Mouse (Mus musculus) embryonic facial prominence, embryonic 14.5 days (tissue): ENCODE data around the gene Arpc2. TPM values are rescaled to one million over a fixed set of nuclear protein-coding genes. Genes with fewer than 3 reads are reported as not detected.
"Not testable (repeated sequence)": the region's sequence is repeated elsewhere in the genome, so short reads cannot be mapped to it uniquely, and the experiment has no call there.

Source experiments
- ATAC-seq: fragments of 200-750 bp; cut with Nextera tagmentation; 2 replicates; pipeline ENCODE4 v1.8.0; 2017; ENCODE audit warnings: low read depth, moderate number of reproducible peaks, moderate TSS enrichment
- DNase-seq: peaks from one replicate; pipeline ENCODE4 v3.0.0-alpha.2; 2015; ENCODE audit warnings: low spot score
- H3K27ac ChIP-seq: fragments of 300-500 bp; sonication (generic); replicated peaks from 2 replicates; pipeline ENCODE4 v1.5.1; 2014; ENCODE audit warnings: low read depth, mild to moderate bottlenecking, low read length, moderate library complexity
- H3K27me3 ChIP-seq: fragments of 300-500 bp; sonication (generic); replicated peaks from 2 replicates; pipeline ENCODE4 v1.6.1; 2014; ENCODE audit warnings: low read length; ENCODE audit not compliant: control insufficient read depth, insufficient read depth
- H3K36me3 ChIP-seq: fragments of 300-500 bp; sonication (generic); 2 replicates; pipeline ENCODE4 v1.6.1; 2014; ENCODE audit warnings: low read length, mixed read lengths; ENCODE audit not compliant: control insufficient read depth, insufficient read depth
- H3K4me1 ChIP-seq: fragments of 300-500 bp; sonication (generic); 2 replicates; pipeline ENCODE4 v1.6.1; 2014; ENCODE audit warnings: antibody characterized with exemption, low read length; ENCODE audit not compliant: control insufficient read depth, insufficient read depth
- H3K4me2 ChIP-seq: fragments of 300-500 bp; sonication (generic); 2 replicates; pipeline ENCODE4 v1.6.1; 2014; ENCODE audit warnings: low read depth, mild to moderate bottlenecking, low read length, moderate library complexity, mixed read lengths
- H3K4me3 ChIP-seq: fragments of 300-500 bp; sonication (generic); 2 replicates; pipeline ENCODE4 v1.5.1; 2014; ENCODE audit warnings: low read depth, mild to moderate bottlenecking, low read length
- H3K9ac ChIP-seq: fragments of 300-500 bp; sonication (generic); 2 replicates; pipeline ENCODE4 v1.6.1; 2014; ENCODE audit warnings: low read depth, mild to moderate bottlenecking, low read length, moderate library complexity, mixed read lengths
- H3K9me3 ChIP-seq: fragments of 300-500 bp; sonication (generic); 2 replicates; pipeline ENCODE4 v1.6.1; 2016; ENCODE audit warnings: low read length; ENCODE audit not compliant: control insufficient read depth
- WGBS: fragments of 180-500 bp; shearing (Covaris S2); extraction: QIAGEN DNeasy Blood & Tissue Kit; methylation state at CpG from one replicate; pipeline ENCODE4 v1.1.7; 2014; 5-methylcytosine and 5-hydroxymethylcytosine counted together
- polyA plus RNA-seq: library from polyadenylated mRNA; unstranded; fragments of >200 nt; fragmentation: Nextera tagmentation; extraction: Ambion mirVana; gene quantifications from 2 replicates; pipeline ENCODE4 v1.2.1, GENCODE M21; 2014

The Arpc2 gene
- polyA plus RNA-seq, 1 experiment from 2014 or later, result 341 TPM

- DNase-seq, result no peak
- Histone ChIP-seq H3K4me2 (0 out of 2 replicates have a peak overlapping the region, but pooled peaks have one; percentile 85), H3K27ac (no peak overlapping the region), H3K36me3 (peaks cover 48% of the 10 kb centered on the region), H3K4me3 (no peak overlapping the region), H3K27me3 (no peaks in the 10 kb centered on the region), H3K4me1 (peaks cover 4% of the 10 kb centered on the region; the same call in 1 of the 2 replicates), H3K9ac (0 out of 2 replicates have a peak overlapping the region, but pooled peaks have one; percentile 22), H3K9me3 (no peaks in the 10 kb centered on the region)
- WGBS, result 86% methylated on average over 10 of the region's 10 CpGs
- no peak for ATAC-seq
Measured at GRCm38 (mm10) chr1:74282896-74283625, 47.2 kb downstream of the Arpc2 start.

GRCm38 (mm10) chr1:74283686-74284463 lies 48.0 kb downstream of the Arpc2 start:
- H3K4me3 ChIP-seq, result peak overlapping the region; percentile 90
- no peaks in the 10 kb centered on the region for H3K27me3 ChIP-seq
- no peaks in the 10 kb centered on the region for H3K9me3 ChIP-seq
- peaks cover 4% of the 10 kb centered on the region; the same call in 1 of the 2 replicates for H3K4me1 ChIP-seq
- peaks cover 50% of the 10 kb centered on the region for H3K36me3 ChIP-seq
- DNase-seq (peak; percentile 77), ATAC-seq (peak; percentile 54)
- peak overlapping the region; percentile 85 for H3K4me2 ChIP-seq
- H3K9ac ChIP-seq, result peak overlapping the region; percentile 90
- 13% methylated on average over 15 of the region's 15 CpGs for WGBS
- H3K27ac ChIP-seq, result peak overlapping the region; percentile 85

- Histone ChIP-seq H3K4me2 (peak within 1 kb of the TSS; percentile 85), H3K36me3 (peaks cover 51% of the 10 kb centered on the region), H3K27ac (peak within 1 kb of the TSS; percentile 85), H3K9me3 (no peaks in the 10 kb centered on the region), H3K4me3 (peak within 1 kb of the TSS; percentile 90), H3K9ac (peak within 1 kb of the TSS; percentile 90), H3K27me3 (no peaks in the 10 kb centered on the region), H3K4me1 (peaks cover 4% of the 10 kb centered on the region; the same call in 1 of the 2 replicates)
- WGBS, result under 1% methylated on average over 51 of the region's 56 CpGs
- DNase-seq (peak; percentile 100), ATAC-seq (peak; percentile 98)
Measured at GRCm38 (mm10) chr1:74284543-74285160, 48.8 kb downstream of the Arpc2 start, which contains the start of the genes Aamp and Pnkd. Aamp (minus strand) TSS chr1:74284738. Pnkd (plus strand) TSS chr1:74284930.

GRCm38 (mm10) chr1:74285212-74286010 lies 49.5 kb downstream of the Arpc2 start:
- peak overlapping the region; percentile 85 for H3K4me2 ChIP-seq
- H3K4me1 ChIP-seq, result peaks cover 4% of the 10 kb centered on the region; the same call in 1 of the 2 replicates
- peak overlapping the region; percentile 90 for H3K9ac ChIP-seq
- H3K36me3 ChIP-seq, result peaks cover 51% of the 10 kb centered on the region
- peak; percentile 0; the same call in 1 of the 2 replicates for ATAC-seq
- no peak for DNase-seq
- no peak overlapping the region for H3K27ac ChIP-seq
- 2% methylated on average over 23 of the region's 23 CpGs for WGBS
- H3K27me3 ChIP-seq, result no peaks in the 10 kb centered on the region
- no peaks in the 10 kb centered on the region for H3K9me3 ChIP-seq
- peak overlapping the region; percentile 90 for H3K4me3 ChIP-seq

- not testable (repeated sequence) for H3K9me3 ChIP-seq, ATAC-seq, H3K27me3 ChIP-seq, H3K4me1 ChIP-seq, H3K9ac ChIP-seq, H3K27ac ChIP-seq, DNase-seq, H3K4me3 ChIP-seq, H3K4me2 ChIP-seq
- 62% methylated on average over 15 of the region's 17 CpGs for WGBS
- peaks cover 49% of the 10 kb centered on the region for H3K36me3 ChIP-seq
Measured at GRCm38 (mm10) chr1:74286869-74287607, 51.2 kb downstream of the Arpc2 start.

- ATAC-seq (no peak), DNase-seq (no peak)
- Histone ChIP-seq H3K36me3 (peaks cover 50% of the 10 kb centered on the region), H3K4me3 (no peak overlapping the region), H3K9me3 (no peaks in the 10 kb centered on the region), H3K4me1 (peaks cover 4% of the 10 kb centered on the region; the same call in 1 of the 2 replicates), H3K27ac (no peak overlapping the region), H3K4me2 (no peak overlapping the region), H3K27me3 (no peaks in the 10 kb centered on the region), H3K9ac (no peak overlapping the region)
- 82% methylated on average over 4 of the region's 4 CpGs for WGBS
Measured at GRCm38 (mm10) chr1:74288327-74288726, 52.4 kb downstream of the Arpc2 start.

- Histone ChIP-seq H3K9me3 (no peaks in the 10 kb centered on the region), H3K27ac (no peak overlapping the region), H3K27me3 (no peaks in the 10 kb centered on the region), H3K4me2 (no peak overlapping the region), H3K4me1 (no peaks in the 10 kb centered on the region), H3K9ac (no peak overlapping the region), H3K36me3 (peaks cover 59% of the 10 kb centered on the region), H3K4me3 (no peak overlapping the region)
- ATAC-seq, result no peak
- DNase-seq, result no peak
- WGBS, result 87% methylated on average over 9 of the region's 9 CpGs
Measured at GRCm38 (mm10) chr1:74289248-74289647, 53.4 kb downstream of the Arpc2 start.
